Mouse (Mus musculus): ENCODE measurements around the gene Myo1e.

Myo1e gene

DNA sequence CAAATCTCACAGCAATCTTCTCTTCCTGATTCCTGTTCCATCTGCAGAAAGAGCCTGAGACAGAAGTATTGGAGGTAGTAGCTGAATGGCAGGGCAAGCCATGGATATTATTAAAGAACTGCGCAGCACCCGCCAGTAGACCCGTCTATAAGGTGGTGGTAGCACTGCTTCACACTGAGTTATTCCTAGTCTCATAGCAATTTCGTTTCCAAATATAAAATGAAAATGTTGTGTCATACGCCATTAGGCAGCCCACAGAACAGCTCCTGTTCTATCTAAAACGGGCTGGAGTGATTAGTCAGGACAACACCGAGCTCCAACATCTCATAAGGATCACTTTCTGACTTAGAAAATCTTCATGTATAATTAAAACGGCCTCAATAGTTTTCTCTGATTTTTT lies 157.6 kb downstream of the Myo1e start:
- no peak for DNase-seq (ENCODE audit: low spot score)

DNA sequence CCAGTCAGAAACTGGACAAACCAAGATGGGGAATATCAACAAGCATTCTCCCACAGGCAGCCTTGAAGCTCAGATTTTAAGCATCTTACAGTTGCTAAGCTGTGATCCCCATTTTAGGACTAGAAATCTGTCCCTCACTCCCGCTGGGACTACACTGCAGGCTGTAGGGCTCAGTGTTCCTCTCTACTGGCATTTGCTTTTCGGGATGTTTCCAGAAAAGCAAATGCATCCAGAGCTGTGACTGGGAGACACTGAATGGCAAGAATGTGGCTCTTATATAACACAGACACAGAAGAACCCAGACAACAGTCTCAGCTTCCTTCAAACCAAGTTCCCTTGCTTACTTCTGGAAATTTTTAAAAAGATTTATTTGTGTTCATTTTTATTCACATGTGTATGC lies 158.8 kb downstream of the Myo1e start:
- DNase-seq (ENCODE audit: low spot score), result no peak

- no peak for DNase-seq (ENCODE audit: low spot score)
Measured at GRCm38 (mm10) chr9:70366898-70367297, 159.7 kb downstream of the Myo1e start.

DNA sequence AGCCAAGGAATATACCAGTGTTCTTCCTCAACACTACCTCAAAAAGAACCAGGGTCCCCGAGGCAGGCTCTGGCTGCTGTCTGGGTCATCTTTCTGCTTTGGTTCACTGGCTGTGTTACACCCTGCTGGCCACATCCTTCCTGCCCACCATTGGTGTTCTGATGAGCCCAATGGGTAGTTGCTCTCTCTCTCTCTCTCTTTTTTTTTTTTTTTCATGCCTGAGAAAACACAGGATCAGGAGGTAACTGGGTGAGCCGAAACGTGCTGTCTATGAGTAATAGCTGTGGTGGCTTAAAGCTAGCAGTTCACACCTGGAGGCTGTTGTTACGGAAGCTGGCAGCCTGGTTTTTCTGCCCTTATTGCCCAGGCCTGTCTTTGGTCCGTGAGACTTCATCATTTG lies 164.5 kb downstream of the Myo1e start:
- no peak for DNase-seq (ENCODE audit: low spot score)

DNA sequence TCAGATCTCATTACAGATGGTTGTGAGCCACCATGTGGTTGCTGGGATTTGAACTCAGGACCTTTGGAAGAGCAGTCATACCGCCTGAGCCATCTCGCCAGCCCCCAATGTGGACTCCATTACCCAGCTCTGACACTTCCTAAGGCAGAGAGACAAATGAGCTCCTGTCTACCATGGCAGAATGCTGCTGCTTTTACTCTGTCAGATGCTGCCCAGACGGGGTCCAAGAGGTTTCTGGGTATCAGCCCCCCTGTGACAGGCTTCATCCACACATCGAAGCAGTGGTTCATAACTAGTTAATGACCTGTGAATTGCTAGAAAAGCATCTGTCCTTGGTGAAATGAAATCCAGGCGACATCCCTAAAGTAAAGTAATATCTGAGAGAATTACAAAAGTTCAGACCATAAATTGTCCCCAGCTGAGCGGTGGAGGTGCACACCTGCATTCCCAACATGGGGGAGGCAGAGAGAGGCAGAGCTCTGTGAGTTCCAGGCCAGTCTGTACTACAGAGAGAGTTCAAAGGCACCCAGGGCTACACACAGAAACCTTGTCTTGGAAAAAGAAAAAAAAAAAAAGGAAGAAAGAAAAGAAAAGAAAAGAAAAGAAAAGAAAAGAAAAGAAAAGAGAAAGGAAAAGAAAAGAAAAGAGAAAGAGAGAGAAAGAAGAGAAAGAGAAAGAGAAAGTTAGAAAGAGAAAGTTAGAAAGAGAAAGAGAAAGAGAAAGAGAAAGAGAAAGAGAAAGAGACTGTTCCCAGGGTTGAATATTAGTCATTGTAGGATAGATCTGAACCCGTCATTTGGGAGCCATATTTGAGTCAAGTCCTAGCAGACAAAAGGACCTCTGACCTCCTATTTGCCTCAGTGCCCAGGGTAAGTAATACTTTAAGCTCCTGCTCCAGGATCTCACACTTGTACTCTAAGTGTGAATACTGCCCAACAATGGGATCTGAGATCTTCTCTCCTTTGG lies 172.6 kb downstream of the Myo1e start:
- DNase-seq (ENCODE audit: low spot score), result no peak

DNA sequence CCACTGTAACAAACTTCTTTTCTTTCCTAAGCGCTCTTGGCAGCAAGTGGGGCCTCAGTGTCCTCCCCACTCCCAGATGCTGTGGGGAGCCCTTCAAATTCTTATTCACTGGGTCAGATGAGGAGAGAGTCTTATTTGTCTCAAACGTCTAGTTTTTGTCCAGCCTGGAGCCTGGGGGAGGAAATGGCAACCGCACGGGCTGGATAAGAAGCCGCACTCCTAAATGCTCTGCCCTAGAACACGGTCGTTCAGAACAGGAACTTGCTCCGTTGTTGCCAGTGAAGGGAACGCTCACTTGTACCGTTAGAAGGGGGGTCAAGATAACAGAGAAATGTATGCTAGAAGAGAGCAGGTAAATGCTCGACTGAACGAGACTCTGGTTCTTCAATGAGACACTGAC lies 174.9 kb downstream of the Myo1e start:
- DNase-seq (ENCODE audit: low spot score), result no peak

DNA sequence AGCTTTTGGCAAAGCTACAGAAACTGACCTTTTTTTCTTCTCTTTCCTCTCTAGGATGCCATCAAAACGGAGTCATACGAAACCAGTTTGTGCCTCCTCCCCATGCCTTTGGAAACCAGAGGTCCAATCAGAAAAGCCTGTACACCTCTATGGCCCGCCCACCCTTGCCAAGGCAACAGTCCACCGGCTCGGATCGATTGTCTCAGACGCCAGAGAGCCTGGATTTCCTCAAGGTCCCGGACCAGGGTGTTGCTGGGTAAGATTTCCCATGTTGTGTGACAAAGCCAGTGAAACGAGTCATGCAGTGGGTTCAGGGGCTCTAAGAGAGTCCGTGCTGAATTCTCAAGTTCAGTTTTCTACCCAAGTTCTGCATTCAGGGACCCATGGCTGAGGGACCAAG lies 176.6 kb downstream of the Myo1e start:
- no peak for DNase-seq (ENCODE audit: low spot score)

DNA sequence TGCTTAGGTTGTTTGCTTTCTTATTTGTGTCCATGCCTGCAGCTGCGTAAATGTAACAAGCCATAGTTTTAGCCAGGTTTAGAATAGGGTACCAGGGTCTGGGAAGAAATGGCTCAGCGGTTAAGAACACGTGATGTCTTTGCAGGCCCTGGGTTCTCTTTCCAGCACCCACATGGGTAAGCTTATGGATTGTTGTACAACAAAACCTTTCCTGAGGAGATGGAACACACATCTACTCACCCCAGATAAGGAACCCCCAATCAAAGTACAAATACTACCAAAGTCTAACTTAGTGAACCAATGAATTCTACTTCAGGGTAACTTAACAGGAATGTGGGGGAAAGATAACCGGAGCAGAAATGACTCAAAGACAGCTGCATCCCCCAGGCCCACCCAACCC lies 177.3 kb downstream of the Myo1e start:
- no peak for DNase-seq (ENCODE audit: low spot score)

GRCm38 (mm10) chr9:70384958-70385728 lies 178.0 kb downstream of the Myo1e start:
- no peak for DNase-seq (ENCODE audit: low spot score)

DNA sequence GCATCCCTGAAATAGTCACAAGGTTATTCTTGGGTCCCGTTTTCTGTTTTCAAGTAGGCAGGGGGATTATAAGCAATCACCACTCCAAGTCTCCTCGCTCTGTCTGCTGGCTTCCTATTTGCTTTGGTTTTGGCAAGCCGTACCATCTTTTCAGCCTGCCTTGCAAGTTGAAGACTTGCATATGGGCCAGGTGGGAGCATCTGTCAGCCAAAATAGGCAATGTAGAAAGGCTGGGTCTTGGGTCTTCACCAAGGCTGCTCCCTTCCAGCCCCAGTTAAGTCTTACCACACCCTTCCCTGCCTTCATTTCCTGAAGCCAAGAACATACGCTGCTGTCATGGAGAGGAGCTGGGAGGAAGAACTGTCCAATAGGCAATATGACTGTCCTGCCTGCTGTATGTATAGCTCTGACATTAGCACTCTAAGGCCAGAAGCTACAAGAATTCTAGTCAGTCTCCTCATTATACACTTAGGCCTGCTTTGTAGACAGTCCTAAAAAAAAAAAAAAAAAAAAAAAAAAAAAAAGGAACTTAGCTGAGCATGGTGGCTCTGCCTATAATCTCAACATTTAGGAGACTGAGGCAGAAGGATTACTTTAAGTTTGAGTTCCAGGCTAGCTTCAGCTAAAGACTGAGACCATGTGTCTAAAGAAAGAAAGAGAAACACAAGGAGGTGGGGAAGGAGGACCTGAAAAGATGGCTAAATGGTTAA lies 180.4 kb downstream of the Myo1e start:
- no peak for DNase-seq (ENCODE audit: low spot score)

DNA sequence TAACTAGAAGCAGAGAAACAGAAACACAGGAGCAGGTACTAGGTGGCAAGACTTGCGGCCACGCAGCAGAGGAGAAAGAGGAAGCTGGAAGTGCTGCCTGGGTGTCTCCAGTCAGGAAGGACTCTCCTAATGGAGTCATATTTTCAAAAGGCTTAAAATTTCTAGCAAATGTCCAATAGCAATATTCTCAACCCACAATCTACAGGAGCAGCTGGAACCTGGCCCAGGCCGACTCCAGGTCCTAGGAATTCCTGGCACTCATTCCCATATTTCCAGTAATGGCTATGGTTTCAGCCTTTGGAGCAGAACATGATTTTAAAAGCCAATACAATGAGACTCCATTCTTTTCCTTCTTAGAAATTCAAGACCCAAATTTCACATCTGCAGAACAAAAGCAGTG lies 182.4 kb downstream of the Myo1e start:
- no peak for DNase-seq (ENCODE audit: low spot score)

GRCm38 (mm10) chr9:70391042-70391441 lies 183.9 kb downstream of the Myo1e start:
- no peak for DNase-seq (ENCODE audit: low spot score)

- DNase-seq (ENCODE audit: low spot score), result no peak
Measured at GRCm38 (mm10) chr9:70391660-70392562, 184.8 kb downstream of the Myo1e start.

DNA sequence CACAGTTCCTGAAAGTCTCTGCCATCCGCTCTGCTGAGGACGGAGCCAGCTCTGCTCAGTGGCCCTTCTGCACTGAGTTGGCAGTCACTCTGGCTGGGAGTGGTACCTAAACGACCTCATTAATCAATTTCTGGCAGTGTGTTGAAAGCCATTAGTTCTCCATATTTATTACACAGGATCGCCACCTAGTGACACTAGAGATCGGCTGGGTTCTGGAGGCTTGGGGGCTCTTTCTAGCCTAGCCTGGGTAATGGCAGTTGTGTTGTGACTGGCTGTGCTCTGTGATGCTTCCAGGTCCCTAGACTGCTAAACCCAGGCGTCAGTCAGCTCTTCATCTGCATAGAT lies 185.4 kb downstream of the Myo1e start:
- DNase-seq (ENCODE audit: low spot score), result no peak

- DNase-seq (ENCODE audit: low spot score), result no peak
Measured at GRCm38 (mm10) chr9:70395617-70396016, 188.5 kb downstream of the Myo1e start.

DNA sequence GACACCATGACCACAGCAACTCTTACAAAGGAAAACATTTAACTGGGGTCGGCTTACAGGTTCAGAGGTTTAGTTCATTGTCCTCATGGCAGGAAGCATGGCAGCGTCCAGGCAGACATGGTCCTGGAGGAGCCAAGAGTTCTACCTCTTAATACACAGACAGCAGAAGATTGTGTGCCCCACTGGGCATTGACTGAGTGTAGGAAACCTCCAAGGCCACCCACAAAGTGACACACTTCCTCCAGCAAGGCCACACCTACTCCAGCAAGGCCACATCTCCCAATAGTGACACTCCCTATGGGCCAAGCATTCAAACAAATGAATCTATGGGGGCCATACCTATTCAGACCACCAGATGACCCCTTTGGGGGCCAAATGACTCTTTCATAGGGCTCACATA lies 188.9 kb downstream of the Myo1e start:
- DNase-seq (ENCODE audit: low spot score), result no peak

DNA sequence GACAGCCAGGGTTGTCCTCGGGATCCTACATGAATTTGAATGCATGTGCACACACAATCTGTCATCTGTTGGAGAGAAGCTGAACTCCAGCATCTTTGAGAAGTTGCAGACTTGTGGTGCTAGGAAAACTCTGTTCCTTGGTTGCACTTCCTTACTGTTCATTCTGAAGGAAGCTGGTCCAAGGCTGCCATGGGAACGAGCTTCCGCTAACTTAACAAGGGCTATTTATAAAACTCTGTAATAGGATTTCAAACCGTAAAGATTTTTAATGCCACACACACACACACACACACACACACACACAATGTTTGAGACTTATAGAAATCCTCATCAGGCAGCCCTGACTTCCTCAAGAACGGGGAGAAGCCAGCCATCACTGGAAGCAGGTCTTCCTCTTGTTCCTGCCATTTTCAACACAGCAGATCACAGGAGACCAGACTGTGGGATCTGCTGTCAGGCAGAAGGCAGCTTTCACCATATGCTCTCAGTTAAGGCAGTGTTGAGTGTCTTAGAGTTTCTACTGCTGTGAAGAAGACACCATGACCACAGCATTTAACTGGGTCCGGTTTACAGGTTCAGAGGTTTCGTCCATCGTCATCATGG lies 194.9 kb downstream of the Myo1e start:
- no peak for DNase-seq (ENCODE audit: low spot score)

- DNase-seq (ENCODE audit: low spot score), result no peak
Measured at GRCm38 (mm10) chr9:70406596-70406995, 199.4 kb downstream of the Myo1e start.

- no peak for DNase-seq (ENCODE audit: low spot score)
Measured at GRCm38 (mm10) chr9:70408791-70409190, 201.6 kb downstream of the Myo1e start.

DNA sequence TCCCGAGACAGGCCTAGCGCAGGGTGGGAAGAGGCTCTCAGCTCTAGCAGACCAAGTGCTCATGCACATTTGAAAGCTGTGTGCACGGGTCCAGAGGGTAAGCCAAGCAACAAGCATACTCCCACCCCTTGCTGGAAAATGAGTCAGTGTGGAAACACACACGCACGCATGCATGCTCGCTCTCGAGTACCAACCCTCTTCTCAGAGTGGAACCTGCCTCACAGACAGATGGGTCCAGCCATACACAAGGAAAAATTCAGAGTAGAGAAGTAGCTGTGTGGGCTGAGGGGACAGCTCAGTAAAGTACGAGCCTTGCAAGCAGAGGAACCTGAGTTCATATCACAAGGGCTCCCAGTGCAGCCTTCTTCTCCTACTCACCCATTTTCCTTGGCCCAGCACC lies 202.6 kb downstream of the Myo1e start:
- no peak for DNase-seq (ENCODE audit: low spot score)

DNA sequence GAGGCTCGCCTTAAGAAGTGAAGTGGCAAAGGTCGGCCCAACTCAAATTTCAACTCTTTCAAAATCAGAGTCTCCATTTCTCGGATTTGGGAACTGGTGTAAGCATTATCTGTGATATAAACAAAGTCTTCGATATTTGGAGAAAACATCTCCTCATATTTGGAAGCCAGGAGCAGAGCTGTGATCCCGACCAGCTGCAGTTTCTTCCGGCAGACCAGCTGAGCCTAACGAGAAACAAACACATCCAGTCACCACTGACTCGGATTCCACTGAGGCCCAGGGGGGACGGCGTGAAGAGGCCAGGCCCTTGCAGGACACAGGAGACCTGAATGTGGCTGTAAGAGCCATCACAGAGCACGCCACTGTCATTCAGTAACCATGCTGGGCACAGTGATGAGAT lies 203.5 kb downstream of the Myo1e start:
- no peak for DNase-seq (ENCODE audit: low spot score)

Data from ovary, adult 18-20 months (tissue).